ENCODE assay signal across 8 mouse cellular contexts in the genomic region with DNA sequence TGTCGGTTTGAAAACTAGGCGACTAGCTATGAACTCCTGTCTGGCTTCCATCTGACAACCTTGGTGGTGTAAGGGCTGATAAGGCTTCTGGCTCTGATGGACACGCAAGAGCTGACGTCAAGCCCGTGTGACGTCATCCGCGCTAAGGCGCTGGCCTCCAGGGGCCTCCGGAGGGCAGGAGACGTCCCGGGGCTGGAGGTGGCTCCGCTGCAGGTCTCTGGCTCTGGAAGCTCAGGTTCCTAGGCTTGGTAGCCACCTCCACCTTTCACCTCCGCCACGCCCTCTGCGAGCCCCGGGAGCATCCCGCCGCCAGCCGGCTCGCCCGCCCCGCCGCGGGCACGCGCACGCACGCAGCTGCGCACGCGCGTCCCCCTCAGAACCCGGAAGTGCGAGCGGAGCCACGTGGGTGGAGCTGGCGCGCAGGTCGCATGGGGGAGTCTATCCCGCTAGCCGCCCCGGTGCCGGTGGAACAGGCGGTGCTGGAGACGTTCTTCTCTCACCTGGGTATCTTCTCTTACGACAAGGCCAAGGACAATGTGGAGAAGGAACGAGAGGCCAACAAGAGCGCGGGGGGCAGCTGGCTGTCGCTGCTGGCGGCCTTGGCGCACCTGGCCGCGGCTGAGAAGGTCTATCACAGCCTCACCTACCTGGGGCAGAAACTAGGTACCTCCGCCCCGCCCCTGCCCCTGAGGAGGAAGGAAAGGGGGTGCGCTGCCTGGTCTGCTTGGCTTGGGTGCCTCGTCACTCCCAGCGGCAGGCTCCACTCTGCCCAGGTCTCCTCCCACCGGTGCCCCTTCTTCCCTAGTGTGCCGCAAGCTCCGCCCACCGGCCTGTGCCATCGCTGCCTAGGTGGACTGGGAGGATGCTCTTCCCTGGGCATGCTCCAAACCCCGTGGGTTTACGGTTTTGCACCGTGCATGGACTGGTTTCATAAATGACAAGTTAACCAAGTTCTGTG. TPM values are rescaled to one million over a fixed set of nuclear protein-coding genes. Genes with fewer than 3 reads are reported as not detected.
A peak's percentile ranks its signal among the peaks of the same experiment; 100 is the strongest.
DNase-seq lines count a peak whose midpoint lies in the region; ATAC-seq lines count a peak whose summit lies in the region.

A gene (plus strand): TSS at position 390 of the 958 bp plus-strand sequence.

- peak; percentile 94 for ATAC-seq in intestine, embryonic 14.5 days (replicated peaks; ENCODE audit: low FRiP score, low TSS enrichment, low read depth)

- H3K27ac ChIP-seq in intestine, embryonic 14.5 days (ENCODE audit: low read depth), result peak within 1 kb of the TSS; percentile 65

- peak; percentile 71 for DNase-seq in adipocyte (ENCODE audit: low spot score)
- peak; percentile 90 for DNase-seq in embryo, embryonic 10 days (ENCODE audit: low spot score)
- peak; percentile 85 for DNase-seq in gastrocnemius, postnatal 14 days
- DNase-seq in intestine, embryonic 14.5 days (ENCODE audit: low spot score), result peak; percentile 95
- DNase-seq in left cerebral cortex, postnatal 14 days (ENCODE audit: low spot score in 2 of 2), result peak; percentile 68 to 85
- peak; percentile 91 for DNase-seq in mesoderm, embryonic 11.5 days (ENCODE audit: low read depth, low spot score)
- DNase-seq in right cerebral cortex, postnatal 36 days (ENCODE audit: low spot score in 2 of 2), result peak; percentile 68 to 76
- peak; percentile 91 for DNase-seq in yolk sac, embryonic 10.5 days (ENCODE audit: low spot score)

- peak within 1 kb of the TSS; percentile 89 for H3K4me3 ChIP-seq in intestine, embryonic 14.5 days (ENCODE audit: low read depth, low read length)

- H3K9me3 ChIP-seq in intestine, embryonic 14.5 days (ENCODE audit: control insufficient read depth, low read length), result no peaks in the 10 kb centered on the region

- WGBS in intestine, embryonic 14.5 days, result under 1% methylated on average over 65 of the region's 68 CpGs

- no peaks in the 10 kb centered on the region for H3K27me3 ChIP-seq in intestine, embryonic 14.5 days (replicated peaks; ENCODE audit: control insufficient read depth, insufficient read depth, low read length)

- peaks cover 8% of the 10 kb centered on the region for H3K4me1 ChIP-seq in intestine, embryonic 14.5 days (replicated peaks; ENCODE audit: control insufficient read depth, insufficient read depth, low read length)

- peak within 1 kb of the TSS; percentile 90 for H3K4me2 ChIP-seq in intestine, embryonic 14.5 days (ENCODE audit: low read length)

- intact Hi-C loops in gastrocnemius, postnatal 14 days (cut with DNase I; ENCODE audit: low total_unique reads), result no loop called here
- intact Hi-C loops in left cerebral cortex, postnatal 14 days (cut with DNase I), result no loop called here

- H3K9ac ChIP-seq in intestine, embryonic 14.5 days (ENCODE audit: low read length), result peak within 1 kb of the TSS; percentile 70

- no peaks in the 10 kb centered on the region for H3K36me3 ChIP-seq in intestine, embryonic 14.5 days (ENCODE audit: control insufficient read depth, insufficient read depth, low read length)

RNA-seq across cellular contexts. Expression of the gene that starts here (rescaled TPM):
- total RNA-seq in gastrocnemius, postnatal 14 days (2021), result 1 to 10 TPM; 1.4 to 2.0 TPM
- polyA plus RNA-seq in intestine, embryonic 14.5 days (2014; fragmentation: Nextera tagmentation; extraction: Ambion mirVana), result 4.5 and 5.2 TPM in 2 replicates
- total RNA-seq in left cerebral cortex, postnatal 14 days (2021), result 1 to 10 TPM; 7.1 to 9.8 TPM

Comparison
In these comparisons a context has a peak if more than half of its experiments do, and no peak if none do; other contexts are left out.
1. Peak in every context shown above with its lines: DNase-seq, ATAC-seq, H3K4me3 ChIP-seq and H3K27ac ChIP-seq.